Mouse (Mus musculus): Measurements from ENCODE around the gene Cuzd1. TPM values are rescaled to one million over a fixed set of nuclear protein-coding genes. Genes with fewer than 3 reads are reported as not detected.

Gene Cuzd1
- 0.02 TPM in 1 of 2 replicates, not detected in the other for polyA plus RNA-seq (2012; rRNA removed)

GRCm38 (mm10) chr7:131322192-131322591 lies at the start of gene Cuzd1:
Gene Cuzd1, minus strand, starts transcription at chr7:131322292.

GRCm38 (mm10) chr7:131370648-131371469 lies 48.8 kb upstream of the Cuzd1 start, which contains the start of gene Pstk:
Gene Pstk, plus strand, starts transcription at chr7:131371141.

GRCm38 (mm10) chr7:131362615-131363300 lies 40.7 kb upstream of the Cuzd1 start, which contains the start of gene 2310057M21Rik:
Gene 2310057M21Rik, minus strand, starts transcription at chr7:131362759.

GRCm38 (mm10) chr7:131333564-131333963 lies 11.5 kb upstream of the Cuzd1 start, which contains the start of gene Fam24a:
Gene Fam24a, plus strand, starts transcription at chr7:131333864.

GRCm38 (mm10) chr7:131329416-131329815 lies 7.3 kb upstream of the Cuzd1 start, which contains the start of gene Fam24b:
Gene Fam24b, minus strand, starts transcription at chr7:131329516.

Other genes starting within 250 kb of the Cuzd1 start
- not detected in 2 replicates for gene 4933402N03Rik, start 176.0 kb downstream of the Cuzd1 start, polyA plus RNA-seq (2012; rRNA removed)
- gene 5430419D17Rik, start 147.9 kb downstream of the Cuzd1 start, polyA plus RNA-seq (2012; rRNA removed): not detected in 2 replicates
- gene Fam24b, start 7.2 kb upstream of the Cuzd1 start, polyA plus RNA-seq (2012; rRNA removed): 0.08 and 0.14 TPM in 2 replicates
- gene Fam24a, start 11.6 kb upstream of the Cuzd1 start, polyA plus RNA-seq (2012; rRNA removed): not detected in 2 replicates
- gene 2310057M21Rik, start 40.5 kb upstream of the Cuzd1 start, polyA plus RNA-seq (2012; rRNA removed): 3.1 and 3.6 TPM in 2 replicates
- 16.8 TPM in 2 replicates for gene Pstk, start 48.8 kb upstream of the Cuzd1 start, polyA plus RNA-seq (2012; rRNA removed)
- 6.4 TPM in 2 replicates for gene Ikzf5, start 88.2 kb upstream of the Cuzd1 start, polyA plus RNA-seq (2012; rRNA removed)
- gene Acadsb, start 88.3 kb upstream of the Cuzd1 start, polyA plus RNA-seq (2012; rRNA removed): 13.7 and 13.9 TPM in 2 replicates
- gene Hmx3, start 220.6 kb upstream of the Cuzd1 start, polyA plus RNA-seq (2012; rRNA removed): not detected in 2 replicates
- gene Hmx2, start 226.5 kb upstream of the Cuzd1 start, polyA plus RNA-seq (2012; rRNA removed): not detected in 2 replicates
- gene Bub3, start 237.9 kb upstream of the Cuzd1 start, polyA plus RNA-seq (2012; rRNA removed): 54.2 and 55.3 TPM in 2 replicates